1 mouse cellular context compared by ENCODE assay signal in genomic region chr10:43605901-43606300, GRCm38 (mm10).
TF ChIP-seq lines count a peak whose summit lies in the region.

No protein-coding gene starts in this region.

TF ChIP-seq in MEL, 35 proteins besides CTCF, POLR2A, EP300 and RAD21 (continued from another document):
- TF ChIP-seq CHD1 (IDR thresholded peaks at IDR 0.05; ENCODE audit: low read depth, low read length): no peak
- TF ChIP-seq ZNF384 (IDR thresholded peaks at IDR 0.05; ENCODE audit: low read depth, low read length): no peak
- no peak for TF ChIP-seq SMC3 (IDR thresholded peaks at IDR 0.05; ENCODE audit: low read depth, low read length)
- TF ChIP-seq BHLHE40 (IDR thresholded peaks at IDR 0.05; ENCODE audit: borderline replicate concordance, low read depth, low read length): no peak
- no peak for TF ChIP-seq MAZ (IDR thresholded peaks at IDR 0.05; ENCODE audit: low read depth, low read length)
- no peak for TF ChIP-seq MAFK (IDR thresholded peaks at IDR 0.05; ENCODE audit: borderline replicate concordance, low read depth, low read length)
- TF ChIP-seq HCFC1 (IDR thresholded peaks at IDR 0.05; ENCODE audit: low read depth, low read length): peak; percentile 49; the same call in 1 of the 2 replicates
- TF ChIP-seq GABPA (IDR thresholded peaks at IDR 0.05; ENCODE audit: low read depth, low read length): no peak
- no peak for TF ChIP-seq GATA1 (IDR thresholded peaks at IDR 0.05; ENCODE audit: low read depth, low read length)
- no peak for TF ChIP-seq ZMIZ1 (IDR thresholded peaks at IDR 0.05; ENCODE audit: low read depth, low read length)
- TF ChIP-seq KAT2A (conservative IDR thresholded peaks at IDR 0.05; ENCODE audit: low read depth, low read length): no peak
- TF ChIP-seq TBP (IDR thresholded peaks at IDR 0.05; ENCODE audit: low read depth, low read length): peak; percentile 28; the same call in 1 of the 2 replicates
- no peak for TF ChIP-seq RCOR1 (IDR thresholded peaks at IDR 0.05; ENCODE audit: low read depth, low read length)
- TF ChIP-seq UBTF (IDR thresholded peaks at IDR 0.05; ENCODE audit: borderline replicate concordance, insufficient read depth, low read depth, low read length): no peak
- TF ChIP-seq ZKSCAN1 (IDR thresholded peaks at IDR 0.05; ENCODE audit: low read depth, low read length): no peak
